Mouse (Mus musculus) erythroblast, embryonic 14.5 days (primary cell): Measurements from ENCODE around the gene Hmgcs2. TPM values are rescaled to one million over a fixed set of nuclear protein-coding genes. Genes with fewer than 3 reads are reported as not detected.

Experiments used
- H3K27me3 ChIP-seq: 2 replicates; pipeline ENCODE4 v1.6.1; 2012; ENCODE audit warnings: inconsistent platforms; ENCODE audit not compliant: control insufficient read depth
- H3K36me3 ChIP-seq: 2 replicates; pipeline ENCODE4 v1.6.1; 2012; ENCODE audit warnings: mild to moderate bottlenecking, inconsistent platforms; ENCODE audit not compliant: control insufficient read depth
- H3K4me1 ChIP-seq: 2 replicates; pipeline ENCODE4 v1.6.1; 2012; ENCODE audit warnings: inconsistent platforms; ENCODE audit not compliant: control insufficient read depth
- H3K4me3 ChIP-seq: replicated peaks from 2 replicates; pipeline ENCODE3; 2012; ENCODE audit warnings: moderate library complexity, mild to moderate bottlenecking, inconsistent platforms
- H3K9me3 ChIP-seq: 2 replicates; pipeline ENCODE4 v1.6.1; 2012; ENCODE audit warnings: low read length, inconsistent platforms, mixed read lengths; ENCODE audit not compliant: control insufficient read depth
- GATA1 ChIP-seq: IDR thresholded peaks from 2 replicates; pipeline ENCODE4 v1.6.1; 2012; ENCODE audit warnings: low read length, inconsistent platforms, mixed read lengths
- TAL1 ChIP-seq: IDR thresholded peaks from 3 replicates; pipeline ENCODE4 v1.6.1; 2012; ENCODE audit warnings: low read length, inconsistent platforms, mixed read lengths
- polyA plus RNA-seq: library from polyadenylated mRNA; stranded (reverse); fragments of >175 nt; gene quantifications from 2 replicates; pipeline ENCODE4 v1.2.3, GENCODE M21; 2012

The Hmgcs2 gene
- polyA plus RNA-seq, 1 experiment: 0.08 TPM

GRCm38 (mm10) chr3:98340818-98341594, 60.8 kb downstream of the Hmgcs2 start:
- no peak for TF ChIP-seq TAL1
- no peak for TF ChIP-seq GATA1
- H3K4me3 ChIP-seq: no peak overlapping the region
- H3K36me3 ChIP-seq: no peaks in the 10 kb centered on the region
- no peaks in the 10 kb centered on the region for H3K9me3 ChIP-seq
- peaks cover 27% of the 10 kb centered on the region for H3K4me1 ChIP-seq
- H3K27me3 ChIP-seq: peaks cover 3% of the 10 kb centered on the region; the same call in 1 of the 2 replicates

DNA sequence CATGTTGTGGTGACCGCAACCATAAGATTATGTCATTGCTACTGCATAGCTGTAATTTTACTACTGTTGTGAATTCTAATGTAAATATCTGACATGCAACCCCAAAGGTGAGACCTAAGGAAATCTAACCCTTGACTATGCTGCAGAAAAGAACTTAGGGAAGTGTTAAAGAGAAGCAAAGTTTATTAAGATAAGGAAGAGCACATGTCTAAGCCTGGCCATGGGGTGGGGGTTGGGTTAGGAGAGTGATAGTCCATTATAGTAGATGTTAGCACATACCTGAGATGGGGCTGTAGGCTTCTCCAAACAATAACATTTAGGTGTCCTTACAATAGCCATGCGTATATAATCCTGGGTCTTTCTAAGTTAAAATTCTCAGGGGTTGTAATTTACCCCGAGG, 63.0 kb downstream of the Hmgcs2 start:
- TF ChIP-seq GATA1: no peak
- TF ChIP-seq TAL1: no peak
- Histone ChIP-seq H3K4me1 (peaks cover 13% of the 10 kb centered on the region), H3K9me3 (no peaks in the 10 kb centered on the region), H3K4me3 (no peak overlapping the region), H3K36me3 (no peaks in the 10 kb centered on the region), H3K27me3 (peaks cover 3% of the 10 kb centered on the region; the same call in 1 of the 2 replicates)

DNA sequence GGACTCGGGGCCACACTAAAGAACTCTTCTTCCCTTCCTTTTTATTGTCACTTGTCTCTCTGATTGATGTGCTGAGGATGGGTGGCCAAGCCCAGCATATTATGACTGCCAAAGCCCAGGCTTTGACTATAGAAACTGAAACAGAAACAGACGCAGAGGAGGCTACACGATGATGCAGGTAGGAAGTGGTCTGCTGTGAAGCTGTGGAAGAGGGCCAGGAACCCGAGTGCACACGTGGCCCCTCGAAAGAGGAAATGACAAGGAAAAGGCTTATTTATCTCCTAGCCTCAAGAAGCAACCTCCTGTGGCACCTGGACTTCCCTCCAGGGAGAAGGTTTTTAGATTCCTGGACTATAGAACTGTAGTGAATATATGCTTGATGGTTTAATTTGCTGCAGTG, 67.9 kb downstream of the Hmgcs2 start:
- TF ChIP-seq GATA1: no peak
- TF ChIP-seq TAL1: no peak
- Histone ChIP-seq H3K4me1 (no peaks in the 10 kb centered on the region), H3K9me3 (no peaks in the 10 kb centered on the region), H3K4me3 (no peak overlapping the region), H3K36me3 (no peaks in the 10 kb centered on the region), H3K27me3 (no peaks in the 10 kb centered on the region)

- TF ChIP-seq TAL1 (no peak), GATA1 (no peak)
- Histone ChIP-seq H3K27me3 (no peaks in the 10 kb centered on the region), H3K9me3 (no peaks in the 10 kb centered on the region), H3K4me1 (no peaks in the 10 kb centered on the region), H3K4me3 (no peak overlapping the region), H3K36me3 (no peaks in the 10 kb centered on the region)
Measured at GRCm38 (mm10) chr3:98348705-98349104, 68.5 kb downstream of the Hmgcs2 start.

GRCm38 (mm10) chr3:98353892-98354291, 73.7 kb downstream of the Hmgcs2 start:
- TF ChIP-seq TAL1: no peak
- no peak overlapping the region for H3K4me3 ChIP-seq
- H3K36me3 ChIP-seq: no peaks in the 10 kb centered on the region
- H3K9me3 ChIP-seq: no peaks in the 10 kb centered on the region
- H3K27me3 ChIP-seq: no peaks in the 10 kb centered on the region
- no peaks in the 10 kb centered on the region for H3K4me1 ChIP-seq

DNA sequence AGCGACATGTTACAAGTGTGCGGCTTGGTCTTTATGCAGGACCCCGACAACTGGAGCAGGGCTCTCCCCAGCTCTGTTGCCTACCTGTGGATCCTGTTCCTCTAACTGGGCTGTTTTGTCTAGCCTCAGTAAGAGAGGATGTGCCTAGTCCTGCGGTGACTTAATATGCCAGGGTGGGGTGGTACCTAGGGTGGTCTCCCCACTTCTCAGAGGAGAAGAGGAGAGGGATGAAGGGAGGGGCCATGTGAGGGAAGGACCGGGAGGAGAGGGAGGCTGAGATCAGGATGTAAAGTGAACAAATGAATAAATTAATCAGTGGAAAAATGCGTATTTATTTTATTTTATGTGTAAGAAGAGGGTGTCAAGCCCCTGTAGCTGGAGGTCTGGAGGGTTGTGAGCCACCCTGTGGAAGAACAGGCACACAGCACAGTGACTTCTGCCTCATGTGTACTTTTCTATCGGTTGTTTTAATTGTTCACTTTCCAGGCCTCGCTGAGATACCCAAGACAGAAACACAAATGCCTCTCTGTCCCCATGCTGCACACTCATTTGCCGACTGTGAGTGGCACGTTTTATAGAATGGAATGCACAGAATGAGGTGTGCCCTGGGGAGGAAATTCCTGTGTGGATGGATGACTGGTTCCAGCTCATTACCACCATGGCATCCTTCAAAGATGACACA, 75.2 kb downstream of the Hmgcs2 start:
- Histone ChIP-seq H3K4me3 (no peak overlapping the region), H3K9me3 (no peaks in the 10 kb centered on the region), H3K36me3 (no peaks in the 10 kb centered on the region), H3K27me3 (no peaks in the 10 kb centered on the region), H3K4me1 (no peaks in the 10 kb centered on the region)
- TF ChIP-seq GATA1 (no peak), TAL1 (no peak)

GRCm38 (mm10) chr3:98356026-98356365, 75.8 kb downstream of the Hmgcs2 start:
- Histone ChIP-seq H3K4me1 (no peaks in the 10 kb centered on the region), H3K9me3 (no peaks in the 10 kb centered on the region), H3K4me3 (no peak overlapping the region), H3K36me3 (no peaks in the 10 kb centered on the region), H3K27me3 (no peaks in the 10 kb centered on the region)
- no peak for TF ChIP-seq TAL1
- TF ChIP-seq GATA1: no peak

GRCm38 (mm10) chr3:98356632-98357370, 76.6 kb downstream of the Hmgcs2 start:
- H3K9me3 ChIP-seq: no peaks in the 10 kb centered on the region
- H3K27me3 ChIP-seq: no peaks in the 10 kb centered on the region
- no peaks in the 10 kb centered on the region for H3K36me3 ChIP-seq
- no peaks in the 10 kb centered on the region for H3K4me1 ChIP-seq
- H3K4me3 ChIP-seq: no peak overlapping the region
- TF ChIP-seq TAL1: no peak

Other genes with a start within 250 kb of the Hmgcs2 start
- not detected in 2 replicates for gene Adam30, start 119.8 kb upstream of the Hmgcs2 start, polyA plus RNA-seq
- gene Reg4, start 58.3 kb upstream of the Hmgcs2 start, polyA plus RNA-seq: not detected in 2 replicates
- 3.6 and 3.9 TPM in 2 replicates for gene Phgdh, start 59.6 kb downstream of the Hmgcs2 start, polyA plus RNA-seq
- not detected in 2 replicates for gene Zfp697, start 102.0 kb downstream of the Hmgcs2 start, polyA plus RNA-seq
- not detected in 2 replicates for gene Gm4450, start 176.7 kb downstream of the Hmgcs2 start, polyA plus RNA-seq
- gene Hsd3b4, start 230.1 kb downstream of the Hmgcs2 start, polyA plus RNA-seq: not detected in 2 replicates